Mouse (Mus musculus) embryonic facial prominence, embryonic 14.5 days (tissue): ENCODE measurements around the gene Kdm4a. TPM values are rescaled to one million over a fixed set of nuclear protein-coding genes. Genes with fewer than 3 reads are reported as not detected.

Experiments used
- ATAC-seq: fragments of 200-750 bp; cut with Nextera tagmentation; 2 replicates; pipeline ENCODE4 v1.8.0; 2017; ENCODE audit warnings: low read depth, moderate number of reproducible peaks, moderate TSS enrichment
- DNase-seq: peaks from one replicate; pipeline ENCODE4 v3.0.0-alpha.2; 2015; ENCODE audit warnings: low spot score
- H3K27ac ChIP-seq: fragments of 300-500 bp; sonication (generic); replicated peaks from 2 replicates; pipeline ENCODE4 v1.5.1; 2014; ENCODE audit warnings: low read depth, mild to moderate bottlenecking, low read length, moderate library complexity
- H3K27me3 ChIP-seq: fragments of 300-500 bp; sonication (generic); replicated peaks from 2 replicates; pipeline ENCODE4 v1.6.1; 2014; ENCODE audit warnings: low read length; ENCODE audit not compliant: control insufficient read depth, insufficient read depth
- H3K36me3 ChIP-seq: fragments of 300-500 bp; sonication (generic); 2 replicates; pipeline ENCODE4 v1.6.1; 2014; ENCODE audit warnings: low read length, mixed read lengths; ENCODE audit not compliant: control insufficient read depth, insufficient read depth
- H3K4me1 ChIP-seq: fragments of 300-500 bp; sonication (generic); 2 replicates; pipeline ENCODE4 v1.6.1; 2014; ENCODE audit warnings: antibody characterized with exemption, low read length; ENCODE audit not compliant: control insufficient read depth, insufficient read depth
- H3K4me2 ChIP-seq: fragments of 300-500 bp; sonication (generic); 2 replicates; pipeline ENCODE4 v1.6.1; 2014; ENCODE audit warnings: low read depth, mild to moderate bottlenecking, low read length, moderate library complexity, mixed read lengths
- H3K4me3 ChIP-seq: fragments of 300-500 bp; sonication (generic); 2 replicates; pipeline ENCODE4 v1.5.1; 2014; ENCODE audit warnings: low read depth, mild to moderate bottlenecking, low read length
- H3K9ac ChIP-seq: fragments of 300-500 bp; sonication (generic); 2 replicates; pipeline ENCODE4 v1.6.1; 2014; ENCODE audit warnings: low read depth, mild to moderate bottlenecking, low read length, moderate library complexity, mixed read lengths
- H3K9me3 ChIP-seq: fragments of 300-500 bp; sonication (generic); 2 replicates; pipeline ENCODE4 v1.6.1; 2016; ENCODE audit warnings: low read length; ENCODE audit not compliant: control insufficient read depth
- WGBS: fragments of 180-500 bp; shearing (Covaris S2); extraction: QIAGEN DNeasy Blood & Tissue Kit; methylation state at CpG from one replicate; pipeline ENCODE4 v1.1.7; 2014; 5-methylcytosine and 5-hydroxymethylcytosine counted together
- polyA plus RNA-seq: library from polyadenylated mRNA; unstranded; fragments of >200 nt; fragmentation: Nextera tagmentation; extraction: Ambion mirVana; gene quantifications from 2 replicates; pipeline ENCODE4 v1.2.1, GENCODE M21; 2014

The Kdm4a gene
- polyA plus RNA-seq, 1 experiment from 2014 or later = 35.1 TPM

DNA sequence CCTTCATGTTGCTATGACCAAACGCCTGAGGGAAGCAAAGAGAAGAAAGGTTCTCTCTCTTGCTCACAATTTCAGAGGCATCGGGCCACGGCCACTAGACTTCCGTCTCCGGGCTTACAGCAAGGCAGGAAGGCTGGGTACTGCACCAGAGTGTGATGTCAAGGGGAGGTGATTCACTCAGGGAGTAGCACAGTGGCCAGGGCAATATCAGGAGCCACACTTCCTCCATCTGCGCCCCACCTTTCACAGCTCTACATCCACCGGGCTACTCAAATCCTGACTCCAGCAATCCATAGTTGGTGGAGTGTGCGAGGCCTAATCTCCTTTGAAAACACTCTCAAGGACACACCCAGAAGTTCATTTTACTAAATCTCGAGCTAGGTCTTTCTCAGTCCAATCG lies 62.3 kb downstream of the Kdm4a start:
- no peak for ATAC-seq
- Histone ChIP-seq H3K27me3 (no peaks in the 10 kb centered on the region), H3K27ac (no peak overlapping the region), H3K4me3 (no peak overlapping the region), H3K4me2 (no peak overlapping the region), H3K9me3 (no peaks in the 10 kb centered on the region), H3K36me3 (no peaks in the 10 kb centered on the region), H3K9ac (no peak overlapping the region), H3K4me1 (no peaks in the 10 kb centered on the region)
- 95% methylated on average over 10 of the region's 10 CpGs for WGBS
- DNase-seq = no peak

DNA sequence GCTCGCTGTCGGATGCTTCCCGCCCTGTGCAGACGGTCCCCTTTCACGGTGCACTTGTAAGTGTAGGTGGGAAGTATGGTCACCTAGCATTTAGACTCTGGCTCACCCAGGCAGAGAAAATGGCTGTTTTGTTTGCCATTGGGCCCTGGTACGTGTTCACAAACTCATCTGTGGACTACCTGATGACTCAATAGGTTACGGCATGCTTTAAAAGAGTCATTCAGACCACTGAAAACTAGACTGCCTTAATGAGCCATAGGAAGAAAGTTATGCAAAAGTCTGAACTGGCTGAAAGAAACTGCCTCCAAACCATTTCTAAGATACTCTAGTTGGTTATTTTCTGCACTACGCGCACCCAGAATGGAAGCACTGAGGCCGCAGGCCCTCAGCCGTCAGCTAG lies 63.7 kb downstream of the Kdm4a start:
- no peak overlapping the region for H3K4me3 ChIP-seq
- H3K27ac ChIP-seq = no peak overlapping the region
- no peak overlapping the region for H3K9ac ChIP-seq
- no peaks in the 10 kb centered on the region for H3K27me3 ChIP-seq
- WGBS = 93% methylated on average over 11 of the region's 11 CpGs
- no peak for ATAC-seq
- H3K36me3 ChIP-seq = no peaks in the 10 kb centered on the region
- DNase-seq = no peak
- H3K4me2 ChIP-seq = no peak overlapping the region
- no peaks in the 10 kb centered on the region for H3K9me3 ChIP-seq
- no peaks in the 10 kb centered on the region for H3K4me1 ChIP-seq

DNA sequence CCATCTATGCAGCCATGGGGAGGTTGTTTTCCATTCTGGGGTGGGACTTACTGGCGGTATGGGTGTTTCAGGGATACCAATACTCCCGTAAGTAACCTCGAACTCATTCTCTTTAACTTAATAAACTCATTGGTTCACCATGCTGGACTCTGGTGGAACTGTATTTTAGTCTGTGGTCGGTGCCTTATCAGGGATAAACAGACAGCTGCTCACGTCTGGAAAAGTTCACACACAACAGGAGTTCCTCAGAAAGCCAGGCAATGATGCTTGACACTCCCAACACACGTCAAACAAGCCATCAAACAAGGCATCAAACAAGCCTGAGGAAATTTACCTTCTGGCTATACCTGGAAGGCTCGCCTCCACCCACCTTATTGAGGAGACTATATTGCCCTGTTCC lies 64.7 kb downstream of the Kdm4a start:
- no peak for DNase-seq
- 84% methylated on average over 7 of the region's 7 CpGs for WGBS
- H3K27me3 ChIP-seq = no peaks in the 10 kb centered on the region
- H3K36me3 ChIP-seq = no peaks in the 10 kb centered on the region
- H3K4me2 ChIP-seq = no peak overlapping the region
- H3K27ac ChIP-seq = no peak overlapping the region
- no peaks in the 10 kb centered on the region for H3K9me3 ChIP-seq
- H3K4me3 ChIP-seq = no peak overlapping the region
- H3K4me1 ChIP-seq = no peaks in the 10 kb centered on the region
- no peak for ATAC-seq
- no peak overlapping the region for H3K9ac ChIP-seq

- 76% methylated on average over 12 of the region's 12 CpGs for WGBS
- ATAC-seq = no peak
Observed at GRCm38 (mm10) chr4:118112601-118113000, 67.2 kb downstream of the Kdm4a start.

GRCm38 (mm10) chr4:118109649-118110048 lies 70.2 kb downstream of the Kdm4a start:
- WGBS = 76% methylated on average over 13 of the region's 13 CpGs
- Histone ChIP-seq H3K4me3 (no peak overlapping the region), H3K9ac (no peak overlapping the region), H3K27me3 (no peaks in the 10 kb centered on the region), H3K4me1 (0 out of 2 replicates have a peak, but pooled peaks cover 5% of the 10 kb centered on the region), H3K4me2 (no peak overlapping the region), H3K9me3 (0 out of 2 replicates have a peak, but pooled peaks cover 5% of the 10 kb centered on the region), H3K36me3 (peaks cover 10% of the 10 kb centered on the region; the same call in 1 of the 2 replicates), H3K27ac (no peak overlapping the region)
- DNase-seq = no peak
- ATAC-seq = no peak

More at GRCm38 (mm10) chr4:118112601-118113000, 67.2 kb downstream of the Kdm4a start:
- no peak overlapping the region for H3K4me2 ChIP-seq
- 0 out of 2 replicates have a peak, but pooled peaks cover 5% of the 10 kb centered on the region for H3K4me1 ChIP-seq
- H3K27me3 ChIP-seq = no peaks in the 10 kb centered on the region
- no peak overlapping the region for H3K4me3 ChIP-seq
- DNase-seq = no peak
- H3K27ac ChIP-seq = no peak overlapping the region
- H3K9ac ChIP-seq = no peak overlapping the region
- 0 out of 2 replicates have a peak, but pooled peaks cover 4% of the 10 kb centered on the region for H3K36me3 ChIP-seq
- H3K9me3 ChIP-seq = 0 out of 2 replicates have a peak, but pooled peaks cover 5% of the 10 kb centered on the region

- Histone ChIP-seq H3K9ac (0 out of 2 replicates have a peak overlapping the region, but pooled peaks have one; percentile 19), H3K27me3 (no peaks in the 10 kb centered on the region), H3K36me3 (peaks cover 10% of the 10 kb centered on the region; the same call in 1 of the 2 replicates), H3K4me1 (0 out of 2 replicates have a peak, but pooled peaks cover 5% of the 10 kb centered on the region), H3K9me3 (0 out of 2 replicates have a peak, but pooled peaks cover 5% of the 10 kb centered on the region), H3K4me3 (no peak overlapping the region), H3K4me2 (no peak overlapping the region), H3K27ac (no peak overlapping the region)
- 61% methylated on average over 7 of the region's 7 CpGs for WGBS
- DNase-seq = no peak
- peak; percentile 33; the same call in 1 of the 2 replicates for ATAC-seq
Observed at GRCm38 (mm10) chr4:118108779-118109178, 71.1 kb downstream of the Kdm4a start.

GRCm38 (mm10) chr4:118105256-118106053 lies 74.4 kb downstream of the Kdm4a start:
- H3K36me3 ChIP-seq = peaks cover 10% of the 10 kb centered on the region; the same call in 1 of the 2 replicates
- no peak for DNase-seq
- no peak overlapping the region for H3K27ac ChIP-seq
- no peak overlapping the region for H3K9ac ChIP-seq
- ATAC-seq = no peak
- 97% methylated on average over 3 of the region's 3 CpGs for WGBS
- no peak overlapping the region for H3K4me2 ChIP-seq
- H3K4me3 ChIP-seq = no peak overlapping the region
- no peaks in the 10 kb centered on the region for H3K27me3 ChIP-seq
- 0 out of 2 replicates have a peak, but pooled peaks cover 5% of the 10 kb centered on the region for H3K4me1 ChIP-seq
- H3K9me3 ChIP-seq = 0 out of 2 replicates have a peak, but pooled peaks cover 5% of the 10 kb centered on the region

GRCm38 (mm10) chr4:118103280-118103830 lies 76.5 kb downstream of the Kdm4a start:
- H3K4me3 ChIP-seq = no peak overlapping the region
- H3K9me3 ChIP-seq = 0 out of 2 replicates have a peak, but pooled peaks cover 5% of the 10 kb centered on the region
- ATAC-seq = no peak
- no peak overlapping the region for H3K4me2 ChIP-seq
- H3K4me1 ChIP-seq = no peaks in the 10 kb centered on the region
- no peak overlapping the region for H3K9ac ChIP-seq
- 82% methylated on average over 8 of the region's 8 CpGs for WGBS
- peaks cover 10% of the 10 kb centered on the region; the same call in 1 of the 2 replicates for H3K36me3 ChIP-seq
- DNase-seq = no peak
- H3K27ac ChIP-seq = no peak overlapping the region
- no peaks in the 10 kb centered on the region for H3K27me3 ChIP-seq
